Mouse (Mus musculus) liver, embryonic 13.5 days (tissue): ENCODE measurements at regions not wholly inside any gene's neighbourhood (a gene's known extent, or its start where the extent isn't known, plus 50 kb on each side); places are given as distances from the start of the nearest gene placed in this dataset.

Experiments
- ATAC-seq: fragments of 200-750 bp; cut with Nextera tagmentation; 2 replicates; pipeline ENCODE4 v1.8.0; 2017; ENCODE audit warnings: low read depth, mild to moderate bottlenecking, moderate number of reproducible peaks, moderate library complexity
- DNase-seq: peaks from one replicate; pipeline ENCODE4 v3.0.0; 2022
- H3K27ac ChIP-seq: fragments of 300-500 bp; sonication (generic); 2 replicates; pipeline ENCODE4 v1.5.1; 2015; ENCODE audit warnings: moderate library complexity, mild to moderate bottlenecking, inconsistent platforms
- H3K27me3 ChIP-seq: fragments of 300-500 bp; sonication (generic); 2 replicates; pipeline ENCODE4 v1.6.1; 2015; ENCODE audit warnings: mild to moderate bottlenecking, inconsistent platforms
- H3K36me3 ChIP-seq: fragments of 300-500 bp; sonication (generic); 2 replicates; pipeline ENCODE4 v1.6.1; 2015; ENCODE audit warnings: mild to moderate bottlenecking, inconsistent platforms
- H3K4me1 ChIP-seq: fragments of 300-500 bp; sonication (generic); replicated peaks from 2 replicates; pipeline ENCODE4 v1.6.1; 2015; ENCODE audit warnings: inconsistent platforms
- H3K4me2 ChIP-seq: fragments of 300-500 bp; sonication (generic); 2 replicates; pipeline ENCODE4 v1.6.1; 2015; ENCODE audit warnings: inconsistent platforms, mild to moderate bottlenecking, moderate library complexity
- H3K4me3 ChIP-seq: fragments of 300-500 bp; sonication (generic); replicated peaks from 2 replicates; pipeline ENCODE4 v1.5.1; 2015; ENCODE audit warnings: mild to moderate bottlenecking, inconsistent platforms
- H3K9ac ChIP-seq: fragments of 300-500 bp; sonication (generic); 2 replicates; pipeline ENCODE4 v1.6.1; 2015; ENCODE audit warnings: mild to moderate bottlenecking, inconsistent platforms
- H3K9me3 ChIP-seq: fragments of 300-500 bp; sonication (generic); replicated peaks from 2 replicates; pipeline ENCODE4 v1.6.1; 2016; ENCODE audit warnings: inconsistent platforms
- WGBS: fragments of 180-500 bp; shearing (Covaris S2); methylation state at CpG from one replicate; pipeline ENCODE4 v1.1.7; 2015; ENCODE audit not compliant: insufficient replicate concordance; 5-methylcytosine and 5-hydroxymethylcytosine counted together

DNA sequence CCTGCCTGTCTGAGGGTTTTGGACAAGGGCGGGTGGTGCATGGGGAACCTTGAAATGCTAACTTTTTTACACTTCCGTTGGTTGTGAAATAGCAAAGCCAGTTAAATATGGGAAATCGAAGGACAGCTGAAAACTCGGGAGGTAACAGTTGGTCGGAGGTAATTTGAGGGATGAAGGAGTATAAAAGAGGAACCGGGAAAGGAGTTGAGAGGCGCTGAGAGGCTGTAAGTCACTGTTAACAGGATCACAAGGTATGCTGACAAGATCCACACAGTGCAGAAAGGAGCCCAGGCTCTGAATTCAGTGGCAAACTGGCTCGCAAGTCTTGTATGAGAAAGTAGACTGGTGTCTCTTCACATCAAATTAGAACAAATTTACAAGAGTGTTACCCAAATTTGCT lies 299.9 kb upstream of the Adgrl2 start:
- Histone ChIP-seq H3K27me3 (no peaks in the 10 kb centered on the region), H3K9ac (no peak overlapping the region), H3K27ac (no peak overlapping the region), H3K36me3 (no peaks in the 10 kb centered on the region), H3K4me3 (no peak overlapping the region), H3K4me2 (no peak overlapping the region), H3K9me3 (no peaks in the 10 kb centered on the region), H3K4me1 (no peaks in the 10 kb centered on the region)
- 46% methylated on average over 8 of the region's 8 CpGs for WGBS
- no peak for ATAC-seq
- no peak for DNase-seq

DNA sequence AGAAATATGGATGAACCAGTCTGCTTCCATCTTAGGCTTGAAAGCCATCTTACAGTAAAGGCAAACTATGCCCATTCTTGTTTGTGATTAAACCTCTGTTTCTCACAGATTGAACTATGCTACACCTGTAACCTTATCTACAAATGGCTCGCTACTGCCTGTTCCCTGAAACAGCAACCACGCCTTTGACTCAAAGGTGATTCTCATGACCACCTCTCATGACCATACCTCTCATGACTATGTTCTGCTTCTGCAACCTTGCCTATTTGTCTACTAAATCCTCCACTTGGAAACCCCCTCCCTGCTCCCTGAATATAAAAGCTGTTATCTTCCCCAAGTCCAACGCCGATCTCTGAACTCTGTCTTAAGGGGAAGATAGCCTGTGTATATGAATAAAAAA lies 296.7 kb upstream of the Adgrl2 start:
- H3K27me3 ChIP-seq, result no peaks in the 10 kb centered on the region
- no peaks in the 10 kb centered on the region for H3K4me1 ChIP-seq
- H3K9me3 ChIP-seq, result no peaks in the 10 kb centered on the region
- H3K4me3 ChIP-seq, result no peak overlapping the region
- no peaks in the 10 kb centered on the region for H3K36me3 ChIP-seq
- no peak overlapping the region for H3K9ac ChIP-seq
- no peak for ATAC-seq
- no peak overlapping the region for H3K27ac ChIP-seq
- 69% methylated on average over 4 of the region's 4 CpGs for WGBS
- H3K4me2 ChIP-seq, result no peak overlapping the region
- no peak for DNase-seq

DNA sequence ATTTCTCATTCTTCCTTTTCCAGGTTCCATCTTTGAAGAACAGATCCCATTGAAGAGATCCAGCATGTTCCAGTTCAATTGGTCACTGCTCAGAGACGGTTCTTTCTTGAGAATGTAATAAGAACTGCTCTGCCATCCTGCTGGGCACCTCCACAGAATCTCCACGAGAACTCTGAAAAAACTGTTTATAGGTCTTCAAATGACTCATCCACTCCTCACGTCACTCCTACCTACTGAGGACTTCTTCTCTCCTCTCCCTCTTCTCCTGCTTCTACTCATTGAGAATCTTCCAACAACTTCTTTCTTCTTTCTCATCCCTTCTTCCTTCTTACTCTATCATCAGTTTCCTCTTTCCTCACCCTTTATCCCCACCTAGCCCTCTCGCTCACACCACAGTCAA lies 294.6 kb upstream of the Adgrl2 start:
- Histone ChIP-seq H3K27ac (no peak overlapping the region), H3K36me3 (no peaks in the 10 kb centered on the region), H3K4me3 (no peak overlapping the region), H3K4me1 (no peaks in the 10 kb centered on the region), H3K4me2 (no peak overlapping the region), H3K9me3 (no peaks in the 10 kb centered on the region), H3K9ac (no peak overlapping the region), H3K27me3 (no peaks in the 10 kb centered on the region)
- WGBS, result 61% methylated on average over 4 of the region's 4 CpGs
- DNase-seq (no peak), ATAC-seq (no peak)

DNA sequence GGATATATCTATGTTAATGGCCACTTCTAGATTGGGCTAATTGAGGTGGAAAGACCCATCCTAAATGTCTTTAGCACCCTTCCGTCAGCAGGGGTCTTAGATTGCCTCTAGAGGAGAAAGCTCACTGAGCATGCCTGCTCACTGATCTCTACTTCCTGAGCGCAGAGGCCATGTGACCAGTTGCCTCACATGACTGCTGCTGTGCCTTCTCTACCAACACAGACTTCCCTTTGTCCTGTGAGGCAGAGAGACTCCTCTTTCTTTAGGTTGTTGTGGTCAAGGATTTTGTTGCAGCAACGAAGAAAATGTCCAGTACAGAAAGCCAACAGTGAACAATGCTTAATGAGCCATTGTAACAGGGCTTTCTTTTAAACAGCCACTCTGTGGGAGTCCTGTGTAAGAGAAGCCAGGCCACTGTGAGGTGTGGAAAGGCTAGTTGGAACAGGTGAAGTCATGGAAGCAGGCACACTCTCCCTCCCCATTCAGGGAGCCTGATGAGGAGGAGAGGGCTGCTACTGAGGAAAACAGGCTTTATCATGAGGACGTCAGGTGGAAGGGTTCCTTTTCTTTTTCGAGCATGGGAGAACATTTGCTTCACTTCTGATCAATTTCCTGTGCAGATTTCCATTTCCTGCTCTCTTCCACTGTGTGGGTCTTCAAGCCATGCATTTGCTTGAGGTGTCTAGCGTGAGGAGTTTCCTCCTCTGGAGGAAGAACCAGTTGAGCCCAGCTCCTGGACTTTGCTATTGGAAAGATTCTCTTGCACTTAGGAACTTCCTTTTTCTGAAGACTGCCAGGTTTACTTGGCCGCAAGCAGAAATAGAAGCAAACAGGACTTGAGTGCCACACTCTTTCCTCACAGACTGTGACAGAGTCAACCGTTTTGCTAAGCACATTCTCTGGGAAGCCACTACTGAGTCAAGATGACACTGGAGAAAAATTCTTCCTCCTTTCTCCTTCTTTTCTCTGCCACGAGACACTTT lies 290.7 kb upstream of the Adgrl2 start:
- no peaks in the 10 kb centered on the region for H3K27me3 ChIP-seq
- DNase-seq, result no peak
- WGBS, result 36% methylated on average over 9 of the region's 9 CpGs
- no peak overlapping the region for H3K27ac ChIP-seq
- no peaks in the 10 kb centered on the region for H3K4me1 ChIP-seq
- no peak overlapping the region for H3K4me2 ChIP-seq
- H3K4me3 ChIP-seq, result no peak overlapping the region
- no peak overlapping the region for H3K9ac ChIP-seq
- H3K9me3 ChIP-seq, result no peaks in the 10 kb centered on the region
- no peak for ATAC-seq
- no peaks in the 10 kb centered on the region for H3K36me3 ChIP-seq

GRCm38 (mm10) chr3:149279338-149279737 lies 289.0 kb upstream of the Adgrl2 start:
- Histone ChIP-seq H3K4me2 (no peak overlapping the region), H3K4me3 (no peak overlapping the region), H3K36me3 (no peaks in the 10 kb centered on the region), H3K9ac (no peak overlapping the region), H3K4me1 (peaks cover 5% of the 10 kb centered on the region), H3K27me3 (no peaks in the 10 kb centered on the region), H3K27ac (no peak overlapping the region), H3K9me3 (no peaks in the 10 kb centered on the region)
- WGBS, result 72% methylated on average over 6 of the region's 6 CpGs
- ATAC-seq, result no peak
- DNase-seq, result no peak

GRCm38 (mm10) chr3:149277812-149278211 lies 287.5 kb upstream of the Adgrl2 start:
- WGBS, result 42% methylated on average over 3 of the region's 3 CpGs
- Histone ChIP-seq H3K4me2 (no peak overlapping the region), H3K9ac (no peak overlapping the region), H3K27me3 (no peaks in the 10 kb centered on the region), H3K4me1 (peaks cover 10% of the 10 kb centered on the region), H3K36me3 (no peaks in the 10 kb centered on the region), H3K9me3 (no peaks in the 10 kb centered on the region), H3K27ac (no peak overlapping the region), H3K4me3 (no peak overlapping the region)
- DNase-seq (no peak), ATAC-seq (no peak)

DNA sequence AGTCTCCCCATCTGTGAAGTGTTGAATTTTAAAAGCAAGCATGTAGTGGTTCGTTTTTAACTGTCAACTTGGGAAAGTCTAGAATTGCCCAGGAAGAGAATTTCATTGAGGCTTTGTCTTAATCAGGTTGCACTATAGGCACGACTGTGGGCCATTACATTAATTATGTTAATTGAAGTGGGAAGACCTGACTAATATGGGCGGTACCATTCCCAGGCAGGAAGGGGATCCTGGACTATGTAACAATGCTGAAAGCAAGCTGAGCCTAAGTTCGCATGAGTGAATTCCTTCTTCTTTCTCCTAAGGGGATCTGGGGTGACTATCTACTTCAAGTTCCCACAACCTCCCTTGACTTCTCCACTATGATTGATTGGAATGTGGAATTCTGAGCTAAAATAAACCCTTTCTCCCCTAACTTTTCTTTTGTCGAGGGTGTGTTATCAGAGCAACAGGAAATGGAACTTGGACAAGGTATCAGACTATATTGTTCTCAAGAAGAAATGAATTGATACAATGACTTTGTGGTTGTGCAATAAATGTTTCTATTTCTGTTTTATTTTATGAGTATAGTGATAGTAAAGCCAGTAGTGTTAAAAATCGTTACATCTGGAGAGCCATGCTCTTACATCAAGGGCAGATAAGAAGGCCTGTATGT lies 285.2 kb upstream of the Adgrl2 start:
- WGBS, result 49% methylated on average over 6 of the region's 6 CpGs
- H3K36me3 ChIP-seq, result no peaks in the 10 kb centered on the region
- no peak overlapping the region for H3K4me3 ChIP-seq
- no peak overlapping the region for H3K27ac ChIP-seq
- no peak overlapping the region for H3K4me2 ChIP-seq
- no peaks in the 10 kb centered on the region for H3K27me3 ChIP-seq
- H3K4me1 ChIP-seq, result peaks cover 10% of the 10 kb centered on the region
- no peak overlapping the region for H3K9ac ChIP-seq
- ATAC-seq (no peak), DNase-seq (no peak)
- H3K9me3 ChIP-seq, result no peaks in the 10 kb centered on the region

GRCm38 (mm10) chr3:149274987-149275386 lies 284.6 kb upstream of the Adgrl2 start:
- H3K36me3 ChIP-seq, result no peaks in the 10 kb centered on the region
- H3K4me2 ChIP-seq, result no peak overlapping the region
- peaks cover 10% of the 10 kb centered on the region for H3K4me1 ChIP-seq
- no peaks in the 10 kb centered on the region for H3K9me3 ChIP-seq
- H3K4me3 ChIP-seq, result no peak overlapping the region
- no peak overlapping the region for H3K9ac ChIP-seq
- WGBS, result 64% methylated on average over 5 of the region's 5 CpGs
- no peak overlapping the region for H3K27ac ChIP-seq
- DNase-seq (no peak), ATAC-seq (no peak)
- no peaks in the 10 kb centered on the region for H3K27me3 ChIP-seq

DNA sequence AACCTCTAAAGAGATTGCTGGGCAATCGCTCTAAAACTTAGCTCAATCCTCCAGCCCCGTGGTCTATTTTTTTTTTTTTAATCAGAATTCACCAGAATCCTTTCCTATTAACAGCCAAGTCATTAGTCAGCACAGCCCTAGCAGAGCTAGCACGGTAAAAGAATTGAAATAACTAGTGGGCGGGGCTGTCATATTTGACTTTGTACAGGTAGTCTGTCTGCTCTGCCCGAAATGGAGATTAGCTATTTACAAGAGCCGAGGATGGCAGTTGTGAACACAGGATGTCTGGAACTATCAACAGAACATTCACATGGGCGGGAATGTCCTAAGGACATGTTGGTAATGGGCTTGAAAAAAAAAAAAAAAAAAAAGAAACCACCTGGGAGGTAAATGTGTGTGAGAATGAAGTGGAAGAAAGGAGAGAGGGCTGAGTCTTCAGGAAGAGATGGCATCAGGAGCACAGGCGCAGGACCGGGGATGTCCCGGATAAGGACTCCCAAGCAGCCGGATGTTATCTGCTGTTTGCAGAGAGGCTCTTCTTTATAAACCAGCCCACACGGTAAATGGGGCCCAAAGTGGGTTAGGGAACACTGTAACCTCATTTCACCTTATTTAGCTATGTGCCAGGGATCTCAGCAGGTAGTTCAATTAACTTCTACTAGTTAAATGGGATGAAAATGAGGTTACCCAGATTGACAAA lies 283.8 kb upstream of the Adgrl2 start:
- Histone ChIP-seq H3K4me3 (no peak overlapping the region), H3K4me1 (peaks cover 10% of the 10 kb centered on the region), H3K9ac (no peak overlapping the region), H3K36me3 (no peaks in the 10 kb centered on the region), H3K4me2 (peak overlapping the region; percentile 32), H3K9me3 (no peaks in the 10 kb centered on the region), H3K27me3 (no peaks in the 10 kb centered on the region), H3K27ac (no peak overlapping the region)
- DNase-seq (no peak), ATAC-seq (peak; percentile 78)
- 19% methylated on average over 12 of the region's 12 CpGs for WGBS

DNA sequence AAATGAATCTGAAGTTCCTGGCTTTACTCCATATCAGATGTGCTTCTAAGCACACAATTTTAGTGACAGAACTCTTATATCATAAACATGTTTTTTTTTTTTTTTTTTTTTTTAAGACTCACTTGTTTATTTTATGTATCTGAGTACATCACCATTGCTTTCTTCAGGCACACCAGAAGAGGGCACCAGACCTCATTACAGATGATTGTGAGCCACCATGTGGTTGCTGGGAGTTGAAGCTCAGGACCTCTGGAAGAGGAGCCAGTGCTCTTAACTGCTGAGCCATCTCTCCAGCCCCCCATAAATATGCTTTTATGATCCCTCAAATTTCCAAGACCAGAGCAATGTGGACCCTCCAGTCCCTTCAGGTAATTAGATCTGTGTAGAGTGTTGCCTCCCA lies 280.1 kb upstream of the Adgrl2 start:
- no peak for ATAC-seq
- no peak overlapping the region for H3K4me2 ChIP-seq

GRCm38 (mm10) chr3:149262332-149262970 lies 272.1 kb upstream of the Adgrl2 start:
- Histone ChIP-seq H3K9ac (no peak overlapping the region), H3K9me3 (no peaks in the 10 kb centered on the region), H3K4me1 (no peaks in the 10 kb centered on the region), H3K36me3 (no peaks in the 10 kb centered on the region), H3K27me3 (no peaks in the 10 kb centered on the region), H3K4me3 (no peak overlapping the region), H3K27ac (no peak overlapping the region), H3K4me2 (no peak overlapping the region)
- ATAC-seq, result no peak
- 50% methylated on average over 3 of the region's 3 CpGs for WGBS
- DNase-seq, result no peak

More for the DNA sequence above, 280.1 kb upstream of the Adgrl2 start:
- H3K9me3 ChIP-seq, result no peaks in the 10 kb centered on the region
- no peak overlapping the region for H3K4me3 ChIP-seq
- DNase-seq, result no peak
- no peak overlapping the region for H3K27ac ChIP-seq
- peaks cover 10% of the 10 kb centered on the region for H3K4me1 ChIP-seq
- no peak overlapping the region for H3K9ac ChIP-seq
- H3K27me3 ChIP-seq, result no peaks in the 10 kb centered on the region
- H3K36me3 ChIP-seq, result no peaks in the 10 kb centered on the region
